Mouse (Mus musculus): Measurements from ENCODE around the gene Slc22a6. TPM values are rescaled to one million over a fixed set of nuclear protein-coding genes. Genes with fewer than 3 reads are reported as not detected.

Slc22a6 gene
- polyA plus RNA-seq, 1 experiment from 2014 or later: 9.5 TPM

GRCm38 (mm10) chr19:8613111-8613510 is 4.7 kb upstream of the Slc22a6 start:
- ATAC-seq: no peak

GRCm38 (mm10) chr19:8614343-8614742 is 3.5 kb upstream of the Slc22a6 start:
- no peak overlapping the region for H3K9ac ChIP-seq (replicated peaks)
- no peaks in the 10 kb centered on the region for H3K27me3 ChIP-seq
- ATAC-seq: no peak
- H3K9me3 ChIP-seq: no peaks in the 10 kb centered on the region
- H3K27ac ChIP-seq: no peak overlapping the region
- no peaks in the 10 kb centered on the region for H3K36me3 ChIP-seq
- H3K4me3 ChIP-seq (replicated peaks): no peak overlapping the region
- H3K4me2 ChIP-seq (replicated peaks): no peak overlapping the region
- no peaks in the 10 kb centered on the region for H3K4me1 ChIP-seq (replicated peaks)
- WGBS: 55% methylated on average over 2 of the region's 2 CpGs

More at GRCm38 (mm10) chr19:8613111-8613510, 4.7 kb upstream of the Slc22a6 start:
- Histone ChIP-seq H3K27ac (no peak overlapping the region), H3K4me1 (replicated peaks) (no peaks in the 10 kb centered on the region), H3K4me3 (replicated peaks) (no peak overlapping the region), H3K9me3 (no peaks in the 10 kb centered on the region), H3K9ac (replicated peaks) (no peak overlapping the region), H3K36me3 (no peaks in the 10 kb centered on the region), H3K4me2 (replicated peaks) (no peak overlapping the region), H3K27me3 (no peaks in the 10 kb centered on the region)
- WGBS: 89% methylated on average over 2 of the region's 2 CpGs

GRCm38 (mm10) chr19:8616314-8616713 is 1.5 kb upstream of the Slc22a6 start:
- no peak overlapping the region for H3K9ac ChIP-seq (replicated peaks)

GRCm38 (mm10) chr19:8621098-8621497 is 3.3 kb downstream of the Slc22a6 start:
- H3K4me3 ChIP-seq (replicated peaks): no peak overlapping the region
- no peaks in the 10 kb centered on the region for H3K27me3 ChIP-seq
- WGBS: 90% methylated on average over 7 of the region's 7 CpGs
- H3K9ac ChIP-seq (replicated peaks): no peak overlapping the region
- no peaks in the 10 kb centered on the region for H3K36me3 ChIP-seq
- no peaks in the 10 kb centered on the region for H3K4me1 ChIP-seq (replicated peaks)
- ATAC-seq: no peak
- no peak overlapping the region for H3K4me2 ChIP-seq (replicated peaks)
- no peaks in the 10 kb centered on the region for H3K9me3 ChIP-seq
- no peak overlapping the region for H3K27ac ChIP-seq

More at GRCm38 (mm10) chr19:8616314-8616713, 1.5 kb upstream of the Slc22a6 start:
- H3K4me2 ChIP-seq (replicated peaks): no peak overlapping the region
- H3K4me1 ChIP-seq (replicated peaks): no peaks in the 10 kb centered on the region
- WGBS: 76% methylated on average over 4 of the region's 4 CpGs
- no peak overlapping the region for H3K4me3 ChIP-seq (replicated peaks)
- H3K36me3 ChIP-seq: no peaks in the 10 kb centered on the region
- ATAC-seq: no peak
- H3K27me3 ChIP-seq: no peaks in the 10 kb centered on the region
- no peaks in the 10 kb centered on the region for H3K9me3 ChIP-seq
- no peak overlapping the region for H3K27ac ChIP-seq

- 87% methylated on average over 2 of the region's 2 CpGs for WGBS
- no peak overlapping the region for H3K4me2 ChIP-seq (replicated peaks)
- H3K27me3 ChIP-seq: no peaks in the 10 kb centered on the region
- no peak for ATAC-seq
- no peaks in the 10 kb centered on the region for H3K9me3 ChIP-seq
- no peaks in the 10 kb centered on the region for H3K36me3 ChIP-seq
- no peak overlapping the region for H3K9ac ChIP-seq (replicated peaks)
- no peak overlapping the region for H3K27ac ChIP-seq
- H3K4me3 ChIP-seq (replicated peaks): no peak overlapping the region
- no peaks in the 10 kb centered on the region for H3K4me1 ChIP-seq (replicated peaks)
Measured at GRCm38 (mm10) chr19:8630249-8630648, 12.4 kb downstream of the Slc22a6 start.

- H3K9ac ChIP-seq (replicated peaks): no peak overlapping the region
- no peaks in the 10 kb centered on the region for H3K9me3 ChIP-seq
- no peak overlapping the region for H3K27ac ChIP-seq
- WGBS: 85% methylated on average over 6 of the region's 6 CpGs
- no peaks in the 10 kb centered on the region for H3K36me3 ChIP-seq
- H3K27me3 ChIP-seq: no peaks in the 10 kb centered on the region
- ATAC-seq: no peak
- H3K4me3 ChIP-seq (replicated peaks): no peak overlapping the region
- no peak overlapping the region for H3K4me2 ChIP-seq (replicated peaks)
- no peaks in the 10 kb centered on the region for H3K4me1 ChIP-seq (replicated peaks)
Measured at GRCm38 (mm10) chr19:8630826-8631225, 13.0 kb downstream of the Slc22a6 start.

GRCm38 (mm10) chr19:8632029-8632428 is 14.2 kb downstream of the Slc22a6 start:
- Histone ChIP-seq H3K9me3 (no peaks in the 10 kb centered on the region), H3K9ac (replicated peaks) (no peak overlapping the region), H3K4me3 (replicated peaks) (no peak overlapping the region), H3K4me1 (replicated peaks) (no peaks in the 10 kb centered on the region), H3K4me2 (replicated peaks) (no peak overlapping the region), H3K27ac (no peak overlapping the region), H3K36me3 (no peaks in the 10 kb centered on the region), H3K27me3 (no peaks in the 10 kb centered on the region)
- WGBS: 85% methylated on average over 1 of the region's 1 CpGs
- ATAC-seq: no peak

- Histone ChIP-seq H3K4me3 (replicated peaks) (no peak overlapping the region), H3K9ac (replicated peaks) (no peak overlapping the region), H3K4me1 (replicated peaks) (no peaks in the 10 kb centered on the region), H3K4me2 (replicated peaks) (no peak overlapping the region), H3K9me3 (no peaks in the 10 kb centered on the region), H3K27me3 (no peaks in the 10 kb centered on the region), H3K36me3 (no peaks in the 10 kb centered on the region), H3K27ac (no peak overlapping the region)
- 77% methylated on average over 5 of the region's 5 CpGs for WGBS
- no peak for ATAC-seq
Measured at GRCm38 (mm10) chr19:8642086-8642485, 24.2 kb downstream of the Slc22a6 start.

GRCm38 (mm10) chr19:8646393-8646792 is 28.6 kb downstream of the Slc22a6 start:
- Histone ChIP-seq H3K9ac (replicated peaks) (no peak overlapping the region), H3K36me3 (no peaks in the 10 kb centered on the region), H3K9me3 (no peaks in the 10 kb centered on the region), H3K4me1 (replicated peaks) (no peaks in the 10 kb centered on the region), H3K4me2 (replicated peaks) (no peak overlapping the region), H3K27ac (no peak overlapping the region), H3K27me3 (no peaks in the 10 kb centered on the region), H3K4me3 (replicated peaks) (no peak overlapping the region)
- no peak for ATAC-seq
- WGBS: 81% methylated on average over 2 of the region's 2 CpGs

- Histone ChIP-seq H3K9me3 (no peaks in the 10 kb centered on the region), H3K4me1 (replicated peaks) (no peaks in the 10 kb centered on the region), H3K27me3 (0 out of 2 replicates have a peak, but pooled peaks cover 9% of the 10 kb centered on the region), H3K4me2 (replicated peaks) (no peak overlapping the region), H3K27ac (no peak overlapping the region), H3K4me3 (replicated peaks) (no peak overlapping the region), H3K36me3 (no peaks in the 10 kb centered on the region), H3K9ac (replicated peaks) (no peak overlapping the region)
- no peak for ATAC-seq
Measured at GRCm38 (mm10) chr19:8655833-8656232, 38.0 kb downstream of the Slc22a6 start.

GRCm38 (mm10) chr19:8656341-8656740 is 38.5 kb downstream of the Slc22a6 start:
- Histone ChIP-seq H3K4me1 (replicated peaks) (no peaks in the 10 kb centered on the region), H3K4me3 (replicated peaks) (no peak overlapping the region), H3K36me3 (no peaks in the 10 kb centered on the region), H3K9ac (replicated peaks) (no peak overlapping the region), H3K9me3 (no peaks in the 10 kb centered on the region), H3K4me2 (replicated peaks) (no peak overlapping the region), H3K27me3 (peaks cover 13% of the 10 kb centered on the region; the same call in 1 of the 2 replicates), H3K27ac (no peak overlapping the region)
- WGBS: 73% methylated on average over 4 of the region's 4 CpGs
- ATAC-seq: no peak

GRCm38 (mm10) chr19:8661821-8662307 is 44.0 kb downstream of the Slc22a6 start:
- ATAC-seq: peak; percentile 75
- Histone ChIP-seq H3K4me1 (replicated peaks) (peaks cover 13% of the 10 kb centered on the region), H3K4me2 (replicated peaks) (peak overlapping the region; percentile 86), H3K27me3 (peaks cover 44% of the 10 kb centered on the region), H3K27ac (peak overlapping the region; percentile 47; the same call in 1 of the 2 replicates), H3K36me3 (no peaks in the 10 kb centered on the region), H3K4me3 (replicated peaks) (peak overlapping the region; percentile 48), H3K9ac (replicated peaks) (peak overlapping the region; percentile 72), H3K9me3 (no peaks in the 10 kb centered on the region)
- under 1% methylated on average over 33 of the region's 35 CpGs for WGBS

GRCm38 (mm10) chr19:8662337-8662736 is 44.5 kb downstream of the Slc22a6 start:
- ATAC-seq: peak; percentile 59
- H3K9me3 ChIP-seq: no peaks in the 10 kb centered on the region
- H3K4me1 ChIP-seq (replicated peaks): peaks cover 13% of the 10 kb centered on the region
- peak overlapping the region; percentile 48 for H3K4me3 ChIP-seq (replicated peaks)
- 0 out of 2 replicates have a peak overlapping the region, but pooled peaks have one; percentile 47 for H3K27ac ChIP-seq
- peak overlapping the region; percentile 86 for H3K4me2 ChIP-seq (replicated peaks)
- 4% methylated on average over 11 of the region's 11 CpGs for WGBS
- H3K36me3 ChIP-seq: no peaks in the 10 kb centered on the region
- peaks cover 44% of the 10 kb centered on the region for H3K27me3 ChIP-seq
- H3K9ac ChIP-seq (replicated peaks): peak overlapping the region; percentile 72
